Comparison of ENCODE assay signal across 11 mouse cellular contexts in genomic region chr9:98427906-98428517, GRCm38 (mm10). TPM values are rescaled to one million over a fixed set of nuclear protein-coding genes. Genes with fewer than 3 reads are reported as not detected.
DNase-seq lines count a peak whose midpoint lies in the region; ATAC-seq and TF ChIP-seq lines count a peak whose summit lies in the region.
"Had no signal": no experiment of that assay in that cellular context is flagged by ENCODE, and none has a peak within 500 bp of the region (broad histone marks: within the 10 kb centered on the region; RNA-seq: fewer than 3 reads in every experiment).

No protein-coding gene starts in this region.

- H3K9me3 ChIP-seq in hindbrain, embryonic 15.5 days = no peaks in the 10 kb centered on the region
- no peaks in the 10 kb centered on the region for H3K9me3 ChIP-seq in neural tube, embryonic 13.5 days
- H3K9me3 ChIP-seq: embryonic facial prominence, embryonic 12.5 days; limb, embryonic 15.5 days had no signal

- no peaks in the 10 kb centered on the region for H3K27me3 ChIP-seq in kidney, adult 2 months (replicated peaks; ENCODE audit: control insufficient read depth, insufficient read depth, low read length)
- 0 out of 2 replicates have a peak, but pooled peaks cover 9% of the 10 kb centered on the region for H3K27me3 ChIP-seq in hindbrain, embryonic 15.5 days
- H3K27me3 ChIP-seq in neural tube, embryonic 13.5 days = no peaks in the 10 kb centered on the region
- H3K27me3 ChIP-seq: embryonic facial prominence, embryonic 12.5 days had no signal

- WGBS in kidney, adult 2 months = 68% methylated on average over 4 of the region's 4 CpGs
- WGBS in hindbrain, embryonic 15.5 days = 78% methylated on average over 4 of the region's 4 CpGs
- 83% methylated on average over 4 of the region's 4 CpGs for WGBS in neural tube, embryonic 13.5 days

- peak overlapping the region; percentile 89; the same call in 1 of the 2 replicates for H3K4me2 ChIP-seq in hindbrain, embryonic 15.5 days
- peak overlapping the region; percentile 78 for H3K4me2 ChIP-seq in neural tube, embryonic 13.5 days
- H3K4me2 ChIP-seq: limb, embryonic 15.5 days had no signal

- no peaks in the 10 kb centered on the region for H3K36me3 ChIP-seq in kidney, adult 2 months (ENCODE audit: control insufficient read depth, insufficient read depth, low read length)
- H3K36me3 ChIP-seq in hindbrain, embryonic 15.5 days = no peaks in the 10 kb centered on the region
- H3K36me3 ChIP-seq in neural tube, embryonic 13.5 days = 0 out of 2 replicates have a peak, but pooled peaks cover 3% of the 10 kb centered on the region
- H3K36me3 ChIP-seq: limb, embryonic 15.5 days had no signal

- peaks cover 10% of the 10 kb centered on the region; the same call in 1 of the 2 replicates for H3K4me1 ChIP-seq in kidney, adult 2 months (ENCODE audit: control insufficient read depth, insufficient read depth, low read length)
- H3K4me1 ChIP-seq in hindbrain, embryonic 15.5 days (replicated peaks) = peaks cover 42% of the 10 kb centered on the region
- peaks cover 80% of the 10 kb centered on the region for H3K4me1 ChIP-seq in neural tube, embryonic 13.5 days (replicated peaks)

- no peak for ATAC-seq in hindbrain, embryonic 15.5 days (ENCODE audit: low FRiP score, low read depth)
- ATAC-seq in neural tube, embryonic 13.5 days (ENCODE audit: low read depth) = no peak

- peak overlapping the region; percentile 40; the same call in 1 of the 2 replicates for H3K27ac ChIP-seq in kidney, adult 2 months (ENCODE audit: insufficient read depth, low read depth, low read length)
- H3K27ac ChIP-seq in hindbrain, embryonic 15.5 days (replicated peaks) = no peak overlapping the region
- peak overlapping the region; percentile 69; the same call in 1 of the 2 replicates for H3K27ac ChIP-seq in neural tube, embryonic 13.5 days (replicated peaks)
- H3K27ac ChIP-seq: embryonic facial prominence, embryonic 12.5 days; limb, embryonic 15.5 days had no signal

- TF ChIP-seq CTCF in kidney, adult 2 months (conservative IDR thresholded peaks at IDR 0.05; ENCODE audit: insufficient read depth, insufficient read length, low read depth, low read length) = no peak

- H3K4me3 ChIP-seq in kidney, adult 2 months (ENCODE audit: insufficient read depth, low read depth, low read length) = no peak overlapping the region
- H3K4me3 ChIP-seq in hindbrain, embryonic 15.5 days = no peak overlapping the region
- peak overlapping the region; percentile 60 for H3K4me3 ChIP-seq in neural tube, embryonic 13.5 days
- H3K4me3 ChIP-seq: limb, embryonic 15.5 days had no signal

- DNase-seq in kidney, adult 2 months = no peak
- DNase-seq in kidney, adult 18-20 months = no peak
- peak; percentile 69 for DNase-seq in fibroblast of lung, adult 2 months (ENCODE audit: low read depth)
- DNase-seq in spleen, adult 18-20 months = no peak
- no peak for DNase-seq in cerebellum, postnatal 36 days
- DNase-seq: right cerebral cortex, postnatal 14 days; thymus, adult 18-20 months had no signal

- no peak overlapping the region for H3K9ac ChIP-seq in hindbrain, embryonic 15.5 days
- peak overlapping the region; percentile 83; the same call in 1 of the 2 replicates for H3K9ac ChIP-seq in neural tube, embryonic 13.5 days
- H3K9ac ChIP-seq: embryonic facial prominence, embryonic 12.5 days; limb, embryonic 15.5 days had no signal

- no peak for TF ChIP-seq POLR2A in kidney, adult 2 months (IDR thresholded peaks at IDR 0.05; ENCODE audit: low read depth, low read length)

RNA-seq across cellular contexts. Expression of gene Rbp1, which starts 5.3 kb away (rescaled TPM):
- 6.4 and 6.7 TPM in 2 replicates for polyA plus RNA-seq in kidney, adult 2 months (2012; rRNA removed)
- 45.7 and 46.8 TPM in 2 replicates for polyA plus RNA-seq in hindbrain, embryonic 15.5 days (2015; fragmentation: Nextera tagmentation; extraction: Ambion mirVana)
- 135 and 145 TPM in 2 replicates for polyA plus RNA-seq in neural tube, embryonic 13.5 days (2015; fragmentation: Nextera tagmentation; extraction: Ambion mirVana)

RNA-seq across cellular contexts. Expression of gene Rbp2, which starts 57.9 kb away (rescaled TPM):
- polyA plus RNA-seq in kidney, adult 2 months (2012; rRNA removed) = not detected in 2 replicates
- 0.35 and 1.1 TPM in 2 replicates for polyA plus RNA-seq in hindbrain, embryonic 15.5 days (2015; fragmentation: Nextera tagmentation; extraction: Ambion mirVana)
- polyA plus RNA-seq in neural tube, embryonic 13.5 days (2015; fragmentation: Nextera tagmentation; extraction: Ambion mirVana) = 2.2 and 2.9 TPM in 2 replicates
